Mouse (Mus musculus) layer of hippocampus, adult 18-20 months (tissue): Measurements from ENCODE around the gene Tmem144. TPM values are rescaled to one million over a fixed set of nuclear protein-coding genes. Genes with fewer than 3 reads are reported as not detected.
A peak's percentile ranks its signal among the peaks of the same experiment; 100 is the strongest.
"Not testable (repeated sequence)": the region's sequence is repeated elsewhere in the genome, so short reads cannot be mapped to it uniquely, and the experiment has no call there.

Experiments used
- DNase-seq, 2 experiments: peaks; one replicate each; pipeline ENCODE4 v3.0.0; 2022; ENCODE audit warnings: low spot score in 2 of 2
- total RNA-seq, 2 experiments: library from RNA; stranded (reverse); gene quantifications; 2 replicates each; pipeline ENCODE4 v1.2.3; 2021

The Tmem144 gene
- total RNA-seq, 2 experiments from 2014 or later = 20.7 to 21.8 TPM

GRCm38 (mm10) chr3:79810563-79810962, 42.0 kb downstream of the Tmem144 start:
- no peak for DNase-seq

GRCm38 (mm10) chr3:79809180-79809567, 43.4 kb downstream of the Tmem144 start:
- peak; percentile 40 to 87 for DNase-seq

- no peak for DNase-seq
Observed at GRCm38 (mm10) chr3:79808530-79809179, 43.9 kb downstream of the Tmem144 start.

GRCm38 (mm10) chr3:79800761-79801160, 51.8 kb downstream of the Tmem144 start:
- not testable (repeated sequence) for DNase-seq

GRCm38 (mm10) chr3:79792307-79792706, 60.3 kb downstream of the Tmem144 start:
- DNase-seq = no peak

- no peak for DNase-seq
Observed at GRCm38 (mm10) chr3:79790324-79790723, 62.2 kb downstream of the Tmem144 start.

- DNase-seq = no peak
Observed at GRCm38 (mm10) chr3:79789554-79789953, 63.0 kb downstream of the Tmem144 start.

GRCm38 (mm10) chr3:79788959-79789358, 63.6 kb downstream of the Tmem144 start:
- no peak for DNase-seq

GRCm38 (mm10) chr3:79784362-79784736, 68.2 kb downstream of the Tmem144 start:
- DNase-seq = no peak

- DNase-seq = no peak
Observed at GRCm38 (mm10) chr3:79783630-79784361, 68.8 kb downstream of the Tmem144 start.

- no peak for DNase-seq
Observed at GRCm38 (mm10) chr3:79772701-79773100, 79.9 kb downstream of the Tmem144 start.

Other genes starting within 250 kb of the Tmem144 start
- gene 4930579G24Rik, start 223.7 kb downstream of the Tmem144 start, total RNA-seq = 1 to 10 TPM; 1.0 to 1.3 TPM
- 10 to 100 TPM; 25.9 to 28.6 TPM for gene Etfdh, start 223.3 kb downstream of the Tmem144 start, total RNA-seq
- 1 to 10 TPM; 6.5 to 8.4 TPM for gene Rxfp1, start 114.9 kb downstream of the Tmem144 start, total RNA-seq
- gene Fam198b, start 31.8 kb upstream of the Tmem144 start, total RNA-seq = 1 to 10 TPM; 4.2 to 7.2 TPM